Mouse (Mus musculus): ENCODE measurements around the gene Cyp2c23.

- TF ChIP-seq CTCF (IDR thresholded peaks at IDR 0.05) (peak; percentile 96), EP300 (IDR thresholded peaks at IDR 0.05) (no peak)
These were observed 69.8 kb downstream of the Cyp2c23 start for GRCm38 (mm10) chr19:43959162-43959561.

Measured in lung, postnatal 0 days (tissue).